Mouse (Mus musculus) hindbrain, embryonic 10.5 days (tissue): ENCODE data around the gene Sgms1. TPM values are rescaled to one million over a fixed set of nuclear protein-coding genes. Genes with fewer than 3 reads are reported as not detected.
A peak's percentile ranks its signal among the peaks of the same experiment; 100 is the strongest.

Source experiments
- DNase-seq: peaks from one replicate; pipeline ENCODE4 v3.0.0-alpha.2; 2017; ENCODE audit warnings: low spot score
- H3K27ac ChIP-seq: fragments of 300-500 bp; sonication (generic); 2 replicates; pipeline ENCODE4 v1.5.1; 2016; ENCODE audit warnings: mild to moderate bottlenecking, moderate library complexity
- H3K27me3 ChIP-seq: fragments of 300-500 bp; sonication (generic); 2 replicates; pipeline ENCODE4 v1.6.1; 2016; ENCODE audit warnings: mild to moderate bottlenecking; ENCODE audit not compliant: poor library complexity, insufficient read depth, severe bottlenecking
- H3K36me3 ChIP-seq: fragments of 300-500 bp; sonication (generic); 2 replicates; pipeline ENCODE4 v1.6.1; 2016; ENCODE audit warnings: mild to moderate bottlenecking, moderate library complexity
- H3K4me1 ChIP-seq: fragments of 300-500 bp; sonication (generic); replicated peaks from 2 replicates; pipeline ENCODE4 v1.6.1; 2016; ENCODE audit warnings: mild to moderate bottlenecking
- H3K4me3 ChIP-seq: fragments of 300-500 bp; sonication (generic); 2 replicates; pipeline ENCODE4 v1.5.1; 2016; ENCODE audit warnings: mild to moderate bottlenecking, moderate library complexity
- H3K9me3 ChIP-seq: fragments of 300-500 bp; sonication (generic); 2 replicates; pipeline ENCODE4 v1.6.1; 2016; ENCODE audit warnings: mild to moderate bottlenecking, moderate library complexity
- WGBS: fragments of 180-500 bp; shearing (Covaris S2); methylation state at CpG from one replicate; pipeline ENCODE4 v1.1.7; 2016; 5-methylcytosine and 5-hydroxymethylcytosine counted together
- polyA plus RNA-seq: library from polyadenylated mRNA; unstranded; fragments of >200 nt; fragmentation: Nextera tagmentation; extraction: Ambion mirVana; gene quantifications from 2 replicates; pipeline ENCODE4 v1.2.1, GENCODE M21; 2016

Sgms1 gene
- polyA plus RNA-seq, 1 experiment from 2014 or later, result 14.4 TPM

GRCm38 (mm10) chr19:32378581-32378980, 10.9 kb downstream of the Sgms1 start:
- H3K9me3 ChIP-seq, result no peaks in the 10 kb centered on the region
- WGBS, result 66% methylated on average over 3 of the region's 3 CpGs
- H3K4me3 ChIP-seq, result no peak overlapping the region
- no peaks in the 10 kb centered on the region for H3K27me3 ChIP-seq
- H3K36me3 ChIP-seq, result no peaks in the 10 kb centered on the region
- DNase-seq, result no peak
- peaks cover 24% of the 10 kb centered on the region for H3K4me1 ChIP-seq
- H3K27ac ChIP-seq, result 0 out of 2 replicates have a peak overlapping the region, but pooled peaks have one; percentile 23

- Histone ChIP-seq H3K27me3 (no peaks in the 10 kb centered on the region), H3K9me3 (no peaks in the 10 kb centered on the region), H3K4me3 (no peak overlapping the region), H3K36me3 (no peaks in the 10 kb centered on the region), H3K4me1 (peaks cover 24% of the 10 kb centered on the region), H3K27ac (0 out of 2 replicates have a peak overlapping the region, but pooled peaks have one; percentile 12)
- WGBS, result 69% methylated on average over 7 of the region's 7 CpGs
- DNase-seq, result no peak
These were observed 11.7 kb downstream of the Sgms1 start for GRCm38 (mm10) chr19:32377701-32378325.

GRCm38 (mm10) chr19:32376886-32377535, 12.5 kb downstream of the Sgms1 start:
- Histone ChIP-seq H3K27me3 (no peaks in the 10 kb centered on the region), H3K4me3 (no peak overlapping the region), H3K27ac (no peak overlapping the region), H3K36me3 (no peaks in the 10 kb centered on the region), H3K9me3 (no peaks in the 10 kb centered on the region), H3K4me1 (peaks cover 24% of the 10 kb centered on the region)
- 72% methylated on average over 7 of the region's 7 CpGs for WGBS
- no peak for DNase-seq

- Histone ChIP-seq H3K9me3 (no peaks in the 10 kb centered on the region), H3K27ac (no peak overlapping the region), H3K4me3 (no peak overlapping the region), H3K27me3 (no peaks in the 10 kb centered on the region), H3K36me3 (no peaks in the 10 kb centered on the region), H3K4me1 (peaks cover 24% of the 10 kb centered on the region)
- no peak for DNase-seq
- 92% methylated on average over 4 of the region's 4 CpGs for WGBS
These were observed 13.5 kb downstream of the Sgms1 start for GRCm38 (mm10) chr19:32376054-32376453.

GRCm38 (mm10) chr19:32375473-32375985, 14.0 kb downstream of the Sgms1 start:
- Histone ChIP-seq H3K9me3 (no peaks in the 10 kb centered on the region), H3K27me3 (no peaks in the 10 kb centered on the region), H3K4me3 (no peak overlapping the region), H3K4me1 (peaks cover 24% of the 10 kb centered on the region), H3K36me3 (no peaks in the 10 kb centered on the region), H3K27ac (no peak overlapping the region)
- WGBS, result 89% methylated on average over 4 of the region's 4 CpGs
- DNase-seq, result no peak

GRCm38 (mm10) chr19:32374751-32375150, 14.8 kb downstream of the Sgms1 start:
- H3K4me1 ChIP-seq, result peaks cover 21% of the 10 kb centered on the region
- no peak for DNase-seq
- no peaks in the 10 kb centered on the region for H3K9me3 ChIP-seq
- WGBS, result 95% methylated on average over 10 of the region's 10 CpGs
- no peak overlapping the region for H3K27ac ChIP-seq
- H3K4me3 ChIP-seq, result no peak overlapping the region
- no peaks in the 10 kb centered on the region for H3K27me3 ChIP-seq
- no peaks in the 10 kb centered on the region for H3K36me3 ChIP-seq

GRCm38 (mm10) chr19:32373865-32374655, 15.5 kb downstream of the Sgms1 start:
- Histone ChIP-seq H3K9me3 (no peaks in the 10 kb centered on the region), H3K27ac (no peak overlapping the region), H3K27me3 (no peaks in the 10 kb centered on the region), H3K36me3 (no peaks in the 10 kb centered on the region), H3K4me1 (peaks cover 21% of the 10 kb centered on the region), H3K4me3 (no peak overlapping the region)
- DNase-seq, result no peak
- WGBS, result 71% methylated on average over 16 of the region's 16 CpGs

- peaks cover 6% of the 10 kb centered on the region; the same call in 1 of the 2 replicates for H3K4me1 ChIP-seq
- no peak for DNase-seq
These were observed 17.1 kb downstream of the Sgms1 start for GRCm38 (mm10) chr19:32372373-32372772.

GRCm38 (mm10) chr19:32367333-32367732, 22.2 kb downstream of the Sgms1 start:
- H3K4me1 ChIP-seq, result no peaks in the 10 kb centered on the region
- H3K4me3 ChIP-seq, result no peak overlapping the region
- H3K27me3 ChIP-seq, result no peaks in the 10 kb centered on the region
- no peaks in the 10 kb centered on the region for H3K9me3 ChIP-seq
- H3K27ac ChIP-seq, result no peak overlapping the region
- 92% methylated on average over 8 of the region's 8 CpGs for WGBS
- H3K36me3 ChIP-seq, result no peaks in the 10 kb centered on the region
- no peak for DNase-seq

More at GRCm38 (mm10) chr19:32372373-32372772, 17.1 kb downstream of the Sgms1 start:
- Histone ChIP-seq H3K9me3 (no peaks in the 10 kb centered on the region), H3K27me3 (no peaks in the 10 kb centered on the region), H3K27ac (no peak overlapping the region), H3K4me3 (no peak overlapping the region), H3K36me3 (no peaks in the 10 kb centered on the region)
- WGBS, result 92% methylated on average over 4 of the region's 4 CpGs

GRCm38 (mm10) chr19:32366406-32366805, 23.1 kb downstream of the Sgms1 start:
- 84% methylated on average over 9 of the region's 9 CpGs for WGBS
- no peaks in the 10 kb centered on the region for H3K4me1 ChIP-seq

GRCm38 (mm10) chr19:32365111-32365510, 24.4 kb downstream of the Sgms1 start:
- no peak overlapping the region for H3K4me3 ChIP-seq
- no peaks in the 10 kb centered on the region for H3K36me3 ChIP-seq
- no peaks in the 10 kb centered on the region for H3K27me3 ChIP-seq
- no peaks in the 10 kb centered on the region for H3K9me3 ChIP-seq
- no peak for DNase-seq
- H3K4me1 ChIP-seq, result no peaks in the 10 kb centered on the region
- no peak overlapping the region for H3K27ac ChIP-seq
- WGBS, result 93% methylated on average over 6 of the region's 6 CpGs

More at GRCm38 (mm10) chr19:32366406-32366805, 23.1 kb downstream of the Sgms1 start:
- no peak for DNase-seq
- no peak overlapping the region for H3K4me3 ChIP-seq
- no peak overlapping the region for H3K27ac ChIP-seq
- H3K27me3 ChIP-seq, result no peaks in the 10 kb centered on the region
- no peaks in the 10 kb centered on the region for H3K9me3 ChIP-seq
- H3K36me3 ChIP-seq, result no peaks in the 10 kb centered on the region

GRCm38 (mm10) chr19:32363587-32363986, 25.9 kb downstream of the Sgms1 start:
- H3K27ac ChIP-seq, result no peak overlapping the region
- no peaks in the 10 kb centered on the region for H3K27me3 ChIP-seq
- no peaks in the 10 kb centered on the region for H3K9me3 ChIP-seq
- 89% methylated on average over 4 of the region's 4 CpGs for WGBS
- H3K4me3 ChIP-seq, result no peak overlapping the region
- H3K36me3 ChIP-seq, result no peaks in the 10 kb centered on the region
- H3K4me1 ChIP-seq, result 0 out of 2 replicates have a peak, but pooled peaks cover 4% of the 10 kb centered on the region
- no peak for DNase-seq
